Mouse (Mus musculus): Measurements from ENCODE around the gene Rbm14. TPM values are rescaled to one million over a fixed set of nuclear protein-coding genes. Genes with fewer than 3 reads are reported as not detected.
"Not testable (repeated sequence)": the region's sequence is repeated elsewhere in the genome, so short reads cannot be mapped to it uniquely, and the experiment has no call there.

Gene Rbm14
- polyA plus RNA-seq, 1 experiment from 2014 or later: 113 TPM

DNA sequence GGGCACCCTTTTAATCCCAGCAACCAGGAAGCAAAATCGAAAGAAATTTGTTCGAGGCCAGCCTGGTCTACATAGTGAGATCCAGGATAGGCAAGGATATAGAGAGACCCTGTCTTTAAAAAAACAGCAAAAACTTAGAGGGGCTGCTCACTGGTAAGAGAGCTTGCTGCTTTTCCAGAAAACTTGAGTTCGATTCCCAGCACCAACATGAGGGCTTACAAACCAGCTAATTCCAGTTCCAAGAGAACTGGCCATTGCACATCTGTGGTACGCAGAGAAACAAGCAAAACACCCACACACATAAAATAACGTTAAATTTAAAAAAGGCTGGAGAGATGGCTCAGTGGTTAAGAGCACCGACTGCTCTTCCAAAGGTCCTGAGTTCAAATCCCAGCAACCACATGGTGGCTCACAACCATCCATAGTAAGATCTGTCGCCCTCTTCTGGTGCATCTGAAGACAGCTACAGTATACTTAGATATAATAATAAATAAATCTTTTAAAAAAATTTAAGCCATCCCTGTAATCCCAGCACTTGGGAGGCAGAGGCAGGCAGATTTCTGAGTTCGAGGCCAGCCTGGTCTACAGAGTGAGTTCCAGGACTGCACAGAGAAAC is 1.0 kb upstream of the Rbm14 start:
- H3K4me3 ChIP-seq (replicated peaks): peak overlapping the region; percentile 85
- not testable (repeated sequence) for ATAC-seq (ENCODE audit: insufficient number of reproducible peaks, insufficient read depth, low FRiP score, low TSS enrichment, low read depth); H3K9me3 ChIP-seq; H3K36me3 ChIP-seq; H3K27me3 ChIP-seq
- peak overlapping the region; percentile 95; the same call in 1 of the 2 replicates for H3K27ac ChIP-seq
- WGBS: 78% methylated on average over 8 of the region's 8 CpGs
- peaks cover 24% of the 10 kb centered on the region for H3K4me1 ChIP-seq (replicated peaks)
- H3K9ac ChIP-seq (replicated peaks): peak overlapping the region; percentile 84
- H3K4me2 ChIP-seq: peak overlapping the region; percentile 91

DNA sequence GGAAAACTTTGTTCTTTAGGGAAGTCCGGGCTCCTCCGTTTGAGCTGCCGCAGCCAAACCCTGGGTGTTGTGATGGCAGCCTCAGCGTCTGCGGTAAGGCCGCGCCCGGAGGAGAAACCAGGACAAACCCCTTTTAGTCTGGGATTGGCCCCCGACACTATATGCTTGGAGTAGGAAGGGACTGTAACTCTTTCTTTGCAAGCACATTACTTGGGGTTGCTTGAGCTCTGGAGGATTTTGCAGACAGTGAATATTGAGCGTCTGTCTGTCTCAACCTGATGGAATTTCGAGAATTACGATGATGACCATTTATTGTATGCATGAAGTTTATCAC is 442 bp upstream of the Rbm14 start:
- Histone ChIP-seq H3K9ac (replicated peaks) (peak overlapping the region; percentile 84), H3K27me3 (no peaks in the 10 kb centered on the region), H3K27ac (peak overlapping the region; percentile 95), H3K9me3 (no peaks in the 10 kb centered on the region), H3K4me2 (peak overlapping the region; percentile 91), H3K4me3 (replicated peaks) (peak overlapping the region; percentile 85), H3K36me3 (no peaks in the 10 kb centered on the region), H3K4me1 (replicated peaks) (peaks cover 24% of the 10 kb centered on the region)
- ATAC-seq (ENCODE audit: insufficient number of reproducible peaks, insufficient read depth, low FRiP score, low TSS enrichment, low read depth): no peak
- WGBS: 7% methylated on average over 12 of the region's 12 CpGs

DNA sequence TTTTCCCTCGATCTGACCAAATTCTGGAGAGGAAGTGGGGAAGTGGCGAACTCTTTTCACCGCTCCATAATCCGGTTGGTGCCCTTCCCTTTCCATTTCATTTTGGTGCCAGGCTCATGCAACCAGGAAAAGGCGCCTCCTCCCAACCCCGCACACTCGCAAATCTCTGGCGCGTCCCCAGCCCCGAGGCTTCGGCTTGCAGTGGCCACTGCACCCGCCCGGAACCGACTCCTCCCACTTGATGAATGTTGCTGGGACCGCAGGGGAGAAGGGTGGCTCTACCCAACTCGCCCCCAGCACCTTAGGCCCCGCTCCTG is 730 bp downstream of the Rbm14 start:
- Histone ChIP-seq H3K9me3 (no peaks in the 10 kb centered on the region), H3K27ac (peak overlapping the region; percentile 95), H3K4me1 (replicated peaks) (peaks cover 24% of the 10 kb centered on the region), H3K4me2 (peak overlapping the region; percentile 91), H3K36me3 (no peaks in the 10 kb centered on the region), H3K27me3 (no peaks in the 10 kb centered on the region), H3K4me3 (replicated peaks) (peak overlapping the region; percentile 85), H3K9ac (replicated peaks) (peak overlapping the region; percentile 80)
- WGBS: under 1% methylated on average over 17 of the region's 17 CpGs
- ATAC-seq (ENCODE audit: insufficient number of reproducible peaks, insufficient read depth, low FRiP score, low TSS enrichment, low read depth): no peak; the same call in 1 of the 2 replicates

DNA sequence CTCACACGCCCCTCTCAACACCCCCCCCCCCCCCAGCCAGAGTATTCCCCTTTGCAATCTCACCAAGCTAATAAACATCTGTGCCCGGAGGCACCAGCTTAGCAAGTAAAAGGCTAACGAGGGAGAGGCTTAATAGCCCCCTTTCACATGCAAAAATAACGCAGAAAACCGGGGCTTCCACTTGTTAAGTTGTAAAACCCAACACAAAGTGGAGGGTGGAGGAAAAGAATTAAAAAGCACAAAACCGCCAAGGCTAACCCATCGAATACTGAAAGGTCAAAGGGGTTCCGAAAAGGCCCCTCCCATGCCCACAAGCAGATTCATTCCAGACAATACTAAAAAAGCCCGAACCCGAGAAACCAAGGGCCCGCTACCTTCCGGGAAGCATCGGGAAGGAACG is 1.1 kb downstream of the Rbm14 start:
- H3K9me3 ChIP-seq: no peaks in the 10 kb centered on the region
- H3K4me2 ChIP-seq: peak overlapping the region; percentile 91
- H3K36me3 ChIP-seq: no peaks in the 10 kb centered on the region
- H3K27me3 ChIP-seq: no peaks in the 10 kb centered on the region
- H3K9ac ChIP-seq (replicated peaks): peak overlapping the region; percentile 80
- ATAC-seq (ENCODE audit: insufficient number of reproducible peaks, insufficient read depth, low FRiP score, low TSS enrichment, low read depth): no peak
- 0% methylated on average over 14 of the region's 14 CpGs for WGBS
- H3K4me3 ChIP-seq (replicated peaks): peak overlapping the region; percentile 85
- H3K4me1 ChIP-seq (replicated peaks): peaks cover 24% of the 10 kb centered on the region
- H3K27ac ChIP-seq: peak overlapping the region; percentile 95

DNA sequence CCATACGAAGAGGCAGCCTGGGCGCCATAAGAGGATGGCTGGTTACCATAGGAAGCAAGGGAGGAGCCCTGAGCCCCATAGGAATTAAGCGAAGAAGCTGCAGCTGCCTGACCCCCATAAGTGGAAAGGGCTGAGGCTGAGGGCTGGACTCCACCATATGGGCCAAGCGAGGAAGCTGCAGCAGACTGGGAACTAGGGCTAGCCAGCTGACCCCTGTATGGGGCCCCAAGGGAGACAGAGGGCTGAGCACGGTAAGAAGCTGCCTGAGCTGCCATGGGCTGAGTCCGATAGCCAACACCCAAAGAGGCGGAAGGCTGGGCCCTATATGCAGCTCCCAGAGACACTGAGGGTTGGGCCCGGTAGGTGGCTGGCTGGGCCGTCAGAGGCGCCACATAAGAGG is 8.2 kb downstream of the Rbm14 start:
- 88% methylated on average over 10 of the region's 10 CpGs for WGBS
- H3K27ac ChIP-seq: no peak overlapping the region
- no peak for ATAC-seq (ENCODE audit: insufficient number of reproducible peaks, insufficient read depth, low FRiP score, low TSS enrichment, low read depth)
- H3K4me3 ChIP-seq (replicated peaks): no peak overlapping the region
- H3K9me3 ChIP-seq: no peaks in the 10 kb centered on the region
- H3K27me3 ChIP-seq: no peaks in the 10 kb centered on the region
- no peak overlapping the region for H3K4me2 ChIP-seq
- H3K4me1 ChIP-seq (replicated peaks): peaks cover 8% of the 10 kb centered on the region
- H3K36me3 ChIP-seq: peaks cover 61% of the 10 kb centered on the region
- no peak overlapping the region for H3K9ac ChIP-seq (replicated peaks)

DNA sequence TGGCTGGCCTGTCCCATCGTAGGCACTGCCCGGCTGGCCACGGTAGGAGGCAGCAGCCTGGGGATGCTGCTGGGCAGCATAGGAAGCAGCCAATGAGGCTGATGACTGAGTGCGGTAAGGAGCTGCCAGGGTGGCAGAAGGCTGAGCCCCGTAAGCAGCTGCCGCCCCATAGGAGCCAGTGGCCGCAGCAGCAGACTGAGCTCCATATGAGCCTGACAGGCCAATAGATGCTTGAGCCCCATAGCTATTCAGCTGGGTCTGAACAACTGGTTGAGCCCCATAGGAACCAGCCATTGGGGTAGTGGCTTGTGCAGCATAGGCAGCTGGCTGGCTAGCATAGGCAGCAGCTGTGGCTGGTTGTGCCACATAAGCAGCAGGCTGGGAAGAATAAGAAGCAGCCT is 8.7 kb downstream of the Rbm14 start:
- no peak overlapping the region for H3K27ac ChIP-seq
- no peak overlapping the region for H3K9ac ChIP-seq (replicated peaks)
- H3K4me1 ChIP-seq (replicated peaks): 0 out of 2 replicates have a peak, but pooled peaks cover 2% of the 10 kb centered on the region
- H3K4me3 ChIP-seq (replicated peaks): no peak overlapping the region
- WGBS: 96% methylated on average over 7 of the region's 7 CpGs
- H3K4me2 ChIP-seq: no peak overlapping the region
- H3K27me3 ChIP-seq: no peaks in the 10 kb centered on the region
- ATAC-seq (ENCODE audit: insufficient number of reproducible peaks, insufficient read depth, low FRiP score, low TSS enrichment, low read depth): peak; percentile 59; the same call in 1 of the 2 replicates
- H3K36me3 ChIP-seq: peaks cover 67% of the 10 kb centered on the region
- H3K9me3 ChIP-seq: no peaks in the 10 kb centered on the region

DNA sequence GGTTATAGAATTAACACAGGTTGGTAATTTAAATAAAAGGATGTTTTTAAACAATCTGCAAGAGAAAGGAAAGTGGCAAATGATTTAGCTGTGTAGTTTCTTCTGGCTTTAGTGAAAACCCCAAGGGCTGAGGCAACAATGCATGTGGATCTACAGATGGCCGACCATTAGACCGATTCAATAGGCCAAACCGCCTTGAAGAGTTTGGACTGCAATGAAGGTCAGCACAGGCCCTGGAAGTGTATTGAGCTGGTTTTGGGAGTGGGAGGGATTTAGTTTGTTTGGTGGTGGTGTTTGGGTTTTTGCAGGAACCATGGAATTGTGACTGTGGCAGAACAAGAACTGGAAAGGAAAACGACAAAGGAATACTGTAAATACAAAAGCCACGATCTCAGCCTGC is 12.4 kb downstream of the Rbm14 start:
- Histone ChIP-seq H3K36me3 (peaks cover 76% of the 10 kb centered on the region), H3K4me3 (replicated peaks) (no peak overlapping the region), H3K27me3 (no peaks in the 10 kb centered on the region), H3K9ac (replicated peaks) (no peak overlapping the region), H3K27ac (no peak overlapping the region), H3K4me1 (replicated peaks) (peaks cover 12% of the 10 kb centered on the region), H3K4me2 (no peak overlapping the region), H3K9me3 (no peaks in the 10 kb centered on the region)
- WGBS: 97% methylated on average over 5 of the region's 5 CpGs
- no peak for ATAC-seq (ENCODE audit: insufficient number of reproducible peaks, insufficient read depth, low FRiP score, low TSS enrichment, low read depth)

DNA sequence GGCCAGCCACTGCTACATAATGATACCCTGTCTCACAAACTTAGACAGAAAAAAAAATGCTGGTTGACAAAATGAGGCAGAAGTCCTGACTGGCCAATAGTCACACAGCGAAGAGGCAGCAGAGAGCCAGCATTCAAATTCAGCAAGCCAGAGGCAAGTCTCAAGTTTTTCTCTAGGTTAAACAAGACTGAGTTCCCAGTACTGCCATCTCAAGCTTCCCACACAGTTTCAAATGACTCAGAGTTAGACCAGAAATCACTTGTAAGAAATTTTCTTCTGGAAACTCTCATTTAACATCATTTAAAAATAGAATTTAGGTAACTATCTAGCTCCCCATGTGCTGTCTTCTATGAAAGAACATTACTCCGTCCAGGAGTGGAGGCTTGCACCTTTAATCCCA is 13.6 kb downstream of the Rbm14 start:
- Histone ChIP-seq H3K9ac (replicated peaks) (no peak overlapping the region), H3K36me3 (peaks cover 63% of the 10 kb centered on the region), H3K4me2 (no peak overlapping the region), H3K9me3 (no peaks in the 10 kb centered on the region), H3K27ac (no peak overlapping the region), H3K4me3 (replicated peaks) (no peak overlapping the region), H3K4me1 (replicated peaks) (peaks cover 12% of the 10 kb centered on the region), H3K27me3 (no peaks in the 10 kb centered on the region)
- 88% methylated on average over 2 of the region's 2 CpGs for WGBS
- ATAC-seq (ENCODE audit: insufficient number of reproducible peaks, insufficient read depth, low FRiP score, low TSS enrichment, low read depth): no peak

DNA sequence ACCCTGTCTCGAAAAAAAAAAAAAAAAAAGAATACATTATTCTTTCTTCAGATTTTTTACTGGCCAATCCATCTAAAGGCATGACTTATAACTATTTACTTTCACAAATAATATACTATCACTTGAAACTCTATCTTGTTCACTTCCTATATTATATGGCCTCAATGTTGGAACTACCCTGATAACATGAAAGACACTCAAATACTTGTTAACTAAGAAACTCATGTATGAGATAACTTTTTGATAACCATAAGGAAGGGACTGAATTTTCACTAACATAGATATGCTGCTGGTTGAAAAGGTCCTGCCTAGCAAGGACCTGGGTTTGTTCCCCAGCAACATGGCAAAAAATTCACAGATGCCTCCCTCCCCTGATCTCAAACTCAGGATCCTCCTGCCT is 15.5 kb downstream of the Rbm14 start:
- no peak overlapping the region for H3K27ac ChIP-seq
- no peaks in the 10 kb centered on the region for H3K9me3 ChIP-seq
- no peaks in the 10 kb centered on the region for H3K27me3 ChIP-seq
- peaks cover 25% of the 10 kb centered on the region for H3K4me1 ChIP-seq (replicated peaks)
- H3K9ac ChIP-seq (replicated peaks): no peak overlapping the region
- H3K4me2 ChIP-seq: no peak overlapping the region
- H3K36me3 ChIP-seq: peaks cover 57% of the 10 kb centered on the region
- 71% methylated on average over 1 of the region's 1 CpGs for WGBS
- no peak for ATAC-seq (ENCODE audit: insufficient number of reproducible peaks, insufficient read depth, low FRiP score, low TSS enrichment, low read depth)
- H3K4me3 ChIP-seq (replicated peaks): no peak overlapping the region

DNA sequence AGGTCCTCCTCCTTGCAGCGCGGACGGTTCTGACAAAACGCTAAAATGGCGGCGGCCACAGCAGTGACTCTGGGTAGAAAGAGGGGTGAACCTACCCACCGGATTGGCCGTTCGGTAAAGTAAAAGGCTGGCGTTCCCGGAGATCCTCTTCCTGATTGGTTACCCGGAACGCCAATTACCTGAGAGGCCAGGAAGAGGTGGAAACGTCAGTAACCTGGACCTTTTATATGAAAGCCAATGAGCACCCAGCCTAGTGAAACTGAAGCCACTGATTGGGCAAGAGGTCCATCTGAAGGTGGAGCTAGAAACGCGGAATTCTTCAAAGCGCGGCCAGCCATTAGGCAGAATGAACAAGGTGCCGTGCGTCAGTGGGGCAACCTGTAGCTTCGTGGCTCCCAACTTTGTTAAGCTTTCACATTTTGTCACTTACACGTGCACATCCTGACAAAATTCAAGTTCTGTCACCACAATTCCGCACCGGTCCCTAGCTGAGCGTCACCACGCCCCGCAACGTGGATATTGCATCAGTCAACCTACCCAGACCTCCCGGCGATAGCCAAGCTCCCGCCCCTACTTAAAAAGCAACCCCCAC is 17.5 kb downstream of the Rbm14 start, which contains the start of gene Rbm4:
Gene Rbm4, minus strand, starts transcription at position 71 of the 592 bp plus-strand sequence.
- H3K27ac ChIP-seq: peak within 1 kb of the TSS; percentile 78; the same call in 1 of the 2 replicates
- H3K4me3 ChIP-seq (replicated peaks): peak within 1 kb of the TSS; percentile 71
- WGBS: 0% methylated on average over 31 of the region's 31 CpGs
- peak within 1 kb of the TSS; percentile 81 for H3K9ac ChIP-seq (replicated peaks)
- H3K36me3 ChIP-seq: peaks cover 56% of the 10 kb centered on the region
- H3K27me3 ChIP-seq: no peaks in the 10 kb centered on the region
- no peaks in the 10 kb centered on the region for H3K9me3 ChIP-seq
- H3K4me2 ChIP-seq: peak within 1 kb of the TSS; percentile 78
- ATAC-seq (ENCODE audit: insufficient number of reproducible peaks, insufficient read depth, low FRiP score, low TSS enrichment, low read depth): peak; percentile 98
- H3K4me1 ChIP-seq (replicated peaks): peaks cover 35% of the 10 kb centered on the region

DNA sequence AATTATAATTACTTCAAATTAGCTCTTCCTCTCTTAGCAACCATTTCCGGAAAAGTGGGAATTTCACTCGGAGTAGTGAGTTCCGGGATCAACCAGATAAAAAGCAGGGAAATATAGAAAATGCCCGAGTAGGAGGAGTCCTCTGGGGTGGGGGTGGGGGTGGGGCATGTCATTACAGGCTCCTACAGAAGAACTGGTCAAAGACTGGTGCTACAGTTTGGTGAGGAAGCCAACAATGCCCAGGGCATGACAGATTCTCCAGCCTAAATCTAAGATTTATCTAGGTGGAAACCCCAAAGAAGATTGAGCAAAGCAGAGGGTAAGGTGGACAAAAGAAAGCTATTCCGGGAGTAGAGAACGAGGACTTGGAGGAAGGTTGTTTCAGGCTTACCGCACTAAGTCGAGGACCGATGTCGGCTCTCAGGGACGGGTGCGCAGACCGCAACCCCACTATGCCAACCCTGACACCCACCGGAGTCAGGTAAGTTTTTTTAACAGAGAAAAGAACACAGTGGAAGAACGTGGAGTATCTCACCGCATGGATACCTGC is 18.1 kb downstream of the Rbm14 start:
- Histone ChIP-seq H3K36me3 (peaks cover 56% of the 10 kb centered on the region), H3K9ac (replicated peaks) (peak overlapping the region; percentile 81), H3K4me1 (replicated peaks) (peaks cover 35% of the 10 kb centered on the region), H3K4me3 (replicated peaks) (peak overlapping the region; percentile 71), H3K27ac (peak overlapping the region; percentile 78; the same call in 1 of the 2 replicates), H3K4me2 (peak overlapping the region; percentile 78), H3K27me3 (no peaks in the 10 kb centered on the region), H3K9me3 (no peaks in the 10 kb centered on the region)
- ATAC-seq (ENCODE audit: insufficient number of reproducible peaks, insufficient read depth, low FRiP score, low TSS enrichment, low read depth): no peak
- WGBS: 3% methylated on average over 16 of the region's 16 CpGs

Measured in limb, embryonic 12.5 days (tissue).